Mouse (Mus musculus) forebrain, embryonic 15.5 days (tissue): ENCODE results near the gene Uhrf1. TPM values are rescaled to one million over a fixed set of nuclear protein-coding genes. Genes with fewer than 3 reads are reported as not detected.

ENCODE experiments used
- ATAC-seq: fragments of 200-750 bp; cut with Nextera tagmentation; replicated peaks from 2 replicates; pipeline ENCODE4 v1.8.0; 2017; ENCODE audit warnings: mild to moderate bottlenecking, moderate TSS enrichment, moderate library complexity
- H3K27ac ChIP-seq: fragments of 300-500 bp; sonication (generic); replicated peaks from 2 replicates; pipeline ENCODE4 v1.5.1; 2015; ENCODE audit warnings: mild to moderate bottlenecking, inconsistent platforms
- H3K27me3 ChIP-seq: fragments of 300-500 bp; sonication (generic); 2 replicates; pipeline ENCODE4 v1.6.1; 2015; ENCODE audit warnings: inconsistent platforms
- H3K36me3 ChIP-seq: fragments of 300-500 bp; sonication (generic); 2 replicates; pipeline ENCODE4 v1.6.1; 2015; ENCODE audit warnings: mild to moderate bottlenecking, inconsistent platforms
- H3K4me1 ChIP-seq: fragments of 300-500 bp; sonication (generic); 2 replicates; pipeline ENCODE4 v1.6.1; 2015; ENCODE audit warnings: inconsistent platforms
- H3K4me2 ChIP-seq: fragments of 300-500 bp; sonication (generic); replicated peaks from 2 replicates; pipeline ENCODE4 v1.6.1; 2015; ENCODE audit warnings: mild to moderate bottlenecking, inconsistent platforms
- H3K4me3 ChIP-seq: fragments of 300-500 bp; sonication (generic); 2 replicates; pipeline ENCODE4 v1.5.1; 2015; ENCODE audit warnings: mild to moderate bottlenecking, inconsistent platforms
- H3K9ac ChIP-seq: fragments of 300-500 bp; sonication (generic); replicated peaks from 2 replicates; pipeline ENCODE4 v1.6.1; 2015; ENCODE audit warnings: mild to moderate bottlenecking, inconsistent platforms
- H3K9me3 ChIP-seq: fragments of 300-500 bp; sonication (generic); 2 replicates; pipeline ENCODE4 v1.6.1; 2016; ENCODE audit warnings: inconsistent platforms
- WGBS: fragments of 180-500 bp; shearing (Covaris S2); methylation state at CpG from one replicate; pipeline ENCODE4 v1.1.7; 2015; ENCODE audit warnings: mixed read lengths; 5-methylcytosine and 5-hydroxymethylcytosine counted together
- polyA plus RNA-seq: library from polyadenylated mRNA; unstranded; fragments of >200 nt; fragmentation: Nextera tagmentation; extraction: Ambion mirVana; gene quantifications from 2 replicates; pipeline ENCODE4 v1.2.1, GENCODE M21; 2015

Uhrf1 gene
- polyA plus RNA-seq, 1 experiment from 2014 or later, result 55.6 TPM

DNA sequence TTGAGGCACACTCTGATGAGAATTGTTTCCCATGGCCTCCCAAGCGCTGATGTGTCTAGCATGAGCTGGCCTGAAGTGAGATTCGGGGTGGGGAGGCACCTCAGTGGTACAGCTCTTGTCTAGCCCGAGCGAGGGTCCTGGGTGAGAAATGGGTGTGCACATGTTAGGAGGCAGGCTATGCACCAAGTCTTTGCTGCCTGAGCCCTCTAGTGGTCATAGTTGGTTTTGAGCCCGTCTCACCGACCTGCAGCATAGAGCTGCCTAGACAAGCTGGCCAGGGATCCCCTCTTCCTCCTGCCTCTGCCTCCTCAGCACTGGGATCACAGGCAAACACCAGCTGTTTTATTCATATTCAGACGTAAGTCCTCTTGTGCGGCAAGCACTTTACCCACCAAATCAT, 39.1 kb upstream of the Uhrf1 start:
- H3K4me3 ChIP-seq, result no peak overlapping the region
- peaks cover 47% of the 10 kb centered on the region for H3K4me1 ChIP-seq
- 18% methylated on average over 8 of the region's 8 CpGs for WGBS
- no peaks in the 10 kb centered on the region for H3K9me3 ChIP-seq
- no peaks in the 10 kb centered on the region for H3K27me3 ChIP-seq
- no peak overlapping the region for H3K27ac ChIP-seq
- no peak overlapping the region for H3K9ac ChIP-seq
- ATAC-seq, result peak; percentile 61
- no peak overlapping the region for H3K4me2 ChIP-seq
- peaks cover 47% of the 10 kb centered on the region for H3K36me3 ChIP-seq

DNA sequence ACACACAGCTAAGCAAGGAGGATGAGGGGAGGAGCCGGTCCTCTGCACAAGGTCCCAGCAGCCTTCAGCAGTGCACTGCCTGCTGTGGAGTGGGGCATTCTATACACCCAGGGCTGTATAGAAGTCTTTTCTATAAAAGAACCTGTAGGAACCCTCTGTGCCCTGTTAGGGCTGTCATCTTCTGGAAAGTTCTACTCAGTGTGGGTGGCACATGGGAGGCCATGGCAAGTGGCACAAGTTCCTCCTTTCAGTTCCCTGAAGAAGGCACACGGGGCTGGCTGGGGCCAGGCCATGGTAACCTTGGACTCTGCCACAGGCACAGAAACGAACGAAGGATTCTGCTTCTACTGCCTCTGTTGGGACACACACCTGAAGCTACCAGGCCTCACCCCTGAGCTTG, 38.1 kb upstream of the Uhrf1 start:
- Histone ChIP-seq H3K36me3 (peaks cover 37% of the 10 kb centered on the region), H3K9me3 (no peaks in the 10 kb centered on the region), H3K4me2 (no peak overlapping the region), H3K27me3 (no peaks in the 10 kb centered on the region), H3K27ac (no peak overlapping the region), H3K4me3 (no peak overlapping the region), H3K4me1 (peaks cover 46% of the 10 kb centered on the region), H3K9ac (no peak overlapping the region)
- 92% methylated on average over 4 of the region's 4 CpGs for WGBS
- no peak for ATAC-seq

DNA sequence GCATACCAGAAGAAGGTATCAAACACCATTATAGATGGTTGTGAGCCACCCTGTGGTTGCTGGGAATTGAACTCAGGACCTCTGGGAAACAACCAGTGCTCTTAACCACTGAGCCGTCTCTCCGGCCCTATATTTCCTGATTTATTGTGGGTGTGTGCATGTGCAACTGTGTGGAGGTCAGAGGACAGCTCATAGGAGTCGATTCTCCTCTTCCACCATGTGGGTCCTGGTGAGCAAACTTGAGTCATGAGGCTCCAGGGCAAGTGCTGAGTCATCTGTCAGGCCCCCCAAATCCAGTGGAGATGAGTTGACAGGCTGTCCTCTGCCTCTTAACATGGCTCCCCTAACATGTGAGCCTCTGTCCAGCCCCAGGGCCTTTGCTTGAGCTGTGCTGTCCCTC, 37.3 kb upstream of the Uhrf1 start:
- H3K27ac ChIP-seq, result no peak overlapping the region
- H3K36me3 ChIP-seq, result peaks cover 28% of the 10 kb centered on the region
- H3K4me2 ChIP-seq, result no peak overlapping the region
- H3K4me1 ChIP-seq, result peaks cover 37% of the 10 kb centered on the region
- H3K27me3 ChIP-seq, result no peaks in the 10 kb centered on the region
- no peaks in the 10 kb centered on the region for H3K9me3 ChIP-seq
- 93% methylated on average over 3 of the region's 3 CpGs for WGBS
- no peak overlapping the region for H3K4me3 ChIP-seq
- no peak for ATAC-seq
- H3K9ac ChIP-seq, result no peak overlapping the region

DNA sequence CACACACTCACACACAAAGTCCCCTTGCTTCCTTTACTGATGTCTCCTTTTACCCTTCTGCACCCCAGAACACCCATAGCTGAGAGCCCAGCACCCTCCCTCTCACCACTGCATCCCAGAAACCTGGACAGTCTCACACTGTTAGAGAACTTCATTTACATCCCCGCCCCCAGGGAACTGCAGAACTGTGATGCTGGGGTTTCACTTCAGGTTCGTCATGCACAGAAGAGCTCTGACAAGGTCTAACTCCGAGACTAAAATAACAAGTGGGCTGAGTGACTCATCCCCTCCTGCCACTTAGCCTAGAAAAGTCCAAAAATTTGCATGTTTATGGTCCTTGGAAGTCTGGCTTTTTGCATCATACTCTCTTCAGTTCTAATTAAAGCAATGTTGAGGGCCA, 36.9 kb upstream of the Uhrf1 start:
- H3K27me3 ChIP-seq, result no peaks in the 10 kb centered on the region
- H3K4me3 ChIP-seq, result no peak overlapping the region
- H3K9ac ChIP-seq, result no peak overlapping the region

DNA sequence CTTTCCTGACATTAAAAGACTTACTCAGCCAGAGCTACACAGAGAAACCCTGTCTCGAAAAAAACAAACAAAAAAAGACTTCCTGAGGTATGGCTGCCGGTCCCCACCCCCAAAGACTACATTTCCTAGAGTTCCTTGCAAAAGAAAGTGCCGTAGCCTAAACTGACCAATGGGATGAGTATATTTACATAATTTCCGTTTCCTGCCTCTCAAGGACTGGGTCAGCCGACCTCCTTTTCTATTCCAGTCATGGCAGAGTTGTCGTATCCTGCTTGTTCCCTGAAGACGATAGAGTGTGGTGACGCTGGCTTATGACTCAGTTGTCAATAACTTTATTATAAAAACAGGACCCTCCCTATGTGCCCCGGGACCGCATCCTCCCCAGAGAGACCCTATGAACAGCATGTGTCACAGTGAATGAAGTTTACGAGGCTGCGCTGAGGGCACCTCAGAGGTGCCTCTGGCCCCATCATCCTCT, 33.9 kb upstream of the Uhrf1 start:
- 17% methylated on average over 12 of the region's 12 CpGs for WGBS
- Histone ChIP-seq H3K9ac (peak overlapping the region; percentile 47), H3K4me2 (peak overlapping the region; percentile 78), H3K36me3 (0 out of 2 replicates have a peak, but pooled peaks cover 3% of the 10 kb centered on the region), H3K4me1 (peaks cover 12% of the 10 kb centered on the region), H3K27ac (peak overlapping the region; percentile 74), H3K27me3 (no peaks in the 10 kb centered on the region), H3K9me3 (no peaks in the 10 kb centered on the region), H3K4me3 (peak overlapping the region; percentile 42)
- ATAC-seq, result peak; percentile 88

More for the DNA sequence above, 36.9 kb upstream of the Uhrf1 start:
- no peak overlapping the region for H3K4me2 ChIP-seq
- no peak overlapping the region for H3K27ac ChIP-seq
- ATAC-seq, result no peak
- H3K36me3 ChIP-seq, result peaks cover 24% of the 10 kb centered on the region
- H3K4me1 ChIP-seq, result peaks cover 33% of the 10 kb centered on the region
- 61% methylated on average over 3 of the region's 3 CpGs for WGBS
- H3K9me3 ChIP-seq, result no peaks in the 10 kb centered on the region

DNA sequence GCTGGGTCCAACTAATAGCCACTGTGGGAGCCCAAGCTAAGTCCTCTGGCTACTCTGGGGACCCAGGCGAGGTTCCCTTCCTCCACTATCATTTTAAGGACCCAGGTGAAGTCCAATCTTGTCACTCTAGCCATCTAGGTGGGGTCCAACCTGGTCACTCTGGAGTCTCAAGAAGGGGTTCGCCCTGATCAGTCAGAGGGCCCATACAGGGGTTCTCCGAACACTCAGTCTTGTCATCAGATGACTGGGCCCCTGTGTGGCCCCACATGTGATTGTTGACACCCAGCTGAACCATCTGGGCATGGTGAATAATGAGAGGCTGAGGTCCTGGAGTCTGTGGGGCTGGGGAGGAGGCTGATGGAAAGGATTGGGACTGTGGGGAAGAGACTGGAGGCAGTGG, 33.4 kb upstream of the Uhrf1 start:
- Histone ChIP-seq H3K27me3 (no peaks in the 10 kb centered on the region), H3K36me3 (0 out of 2 replicates have a peak, but pooled peaks cover 3% of the 10 kb centered on the region), H3K4me1 (peaks cover 12% of the 10 kb centered on the region), H3K9me3 (no peaks in the 10 kb centered on the region), H3K4me3 (peak overlapping the region; percentile 42), H3K27ac (peak overlapping the region; percentile 74; the same call in 1 of the 2 replicates), H3K4me2 (peak overlapping the region; percentile 78), H3K9ac (peak overlapping the region; percentile 47)
- 73% methylated on average over 3 of the region's 3 CpGs for whole genome bisulfite sequencing
- peak; percentile 24; the same call in 1 of the 2 replicates for ATAC-seq

DNA sequence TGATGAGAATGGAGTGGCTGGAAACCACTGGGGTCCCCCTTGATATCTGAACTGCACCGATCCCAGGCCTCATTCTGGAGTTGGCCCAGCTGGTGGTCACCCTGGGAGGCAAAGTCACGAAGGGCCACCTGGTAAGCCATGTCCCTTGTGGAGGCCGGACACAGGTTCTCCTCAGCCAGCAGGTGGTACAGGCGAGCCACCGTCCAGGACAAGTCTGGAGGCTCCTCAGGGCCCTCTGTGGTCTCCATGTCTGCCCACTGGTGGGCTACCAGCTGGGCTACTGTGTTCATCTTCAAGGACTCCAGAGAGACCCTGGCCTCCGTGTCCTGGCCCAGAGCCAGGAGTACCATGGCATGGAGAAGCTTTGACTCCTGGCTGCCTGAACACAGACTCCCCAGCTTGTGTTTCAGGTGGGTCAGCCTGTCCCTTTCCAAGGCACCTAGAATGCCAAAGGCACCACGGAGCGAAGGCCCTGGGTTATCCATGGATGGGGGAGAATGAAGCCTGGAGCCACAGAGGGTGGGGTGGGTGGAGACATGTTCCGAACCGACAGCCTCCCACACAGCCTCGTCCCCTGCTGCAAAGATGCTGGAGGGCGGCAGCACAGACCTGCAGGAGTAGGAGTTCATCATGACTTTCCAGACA, 31.4 kb upstream of the Uhrf1 start:
- H3K4me1 ChIP-seq, result peaks cover 20% of the 10 kb centered on the region
- H3K4me3 ChIP-seq, result no peak overlapping the region
- no peak overlapping the region for H3K27ac ChIP-seq
- no peaks in the 10 kb centered on the region for H3K27me3 ChIP-seq
- no peaks in the 10 kb centered on the region for H3K9me3 ChIP-seq
- no peaks in the 10 kb centered on the region for H3K36me3 ChIP-seq
- ATAC-seq, result no peak
- 88% methylated on average over 12 of the region's 12 CpGs for WGBS
- no peak overlapping the region for H3K4me2 ChIP-seq
- H3K9ac ChIP-seq, result no peak overlapping the region

DNA sequence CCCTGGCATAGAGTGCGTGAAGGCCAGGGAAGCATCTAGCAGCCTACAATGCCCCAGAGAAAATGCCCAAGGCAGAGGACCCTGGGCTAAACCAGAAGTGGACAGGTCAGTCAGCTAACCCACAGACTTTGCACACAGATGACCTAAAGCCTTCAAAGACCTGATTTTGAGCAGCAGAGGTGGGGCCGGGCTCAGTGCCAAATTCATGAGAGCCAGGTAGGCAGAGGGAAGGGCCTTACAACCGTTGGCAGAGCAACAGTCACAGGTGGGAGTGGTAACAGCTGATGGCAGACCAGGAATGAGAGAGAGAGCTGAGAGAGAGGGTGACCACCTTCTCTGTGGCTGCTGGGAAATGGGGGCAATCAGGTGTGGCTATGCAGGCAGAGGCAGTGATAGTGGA, 30.5 kb upstream of the Uhrf1 start:
- no peak for ATAC-seq
- no peaks in the 10 kb centered on the region for H3K27me3 ChIP-seq
- no peak overlapping the region for H3K4me3 ChIP-seq
- H3K4me1 ChIP-seq, result peaks cover 26% of the 10 kb centered on the region
- H3K4me2 ChIP-seq, result no peak overlapping the region
- H3K9me3 ChIP-seq, result no peaks in the 10 kb centered on the region
- H3K9ac ChIP-seq, result no peak overlapping the region
- WGBS, result 79% methylated on average over 3 of the region's 3 CpGs
- H3K36me3 ChIP-seq, result no peaks in the 10 kb centered on the region
- no peak overlapping the region for H3K27ac ChIP-seq

DNA sequence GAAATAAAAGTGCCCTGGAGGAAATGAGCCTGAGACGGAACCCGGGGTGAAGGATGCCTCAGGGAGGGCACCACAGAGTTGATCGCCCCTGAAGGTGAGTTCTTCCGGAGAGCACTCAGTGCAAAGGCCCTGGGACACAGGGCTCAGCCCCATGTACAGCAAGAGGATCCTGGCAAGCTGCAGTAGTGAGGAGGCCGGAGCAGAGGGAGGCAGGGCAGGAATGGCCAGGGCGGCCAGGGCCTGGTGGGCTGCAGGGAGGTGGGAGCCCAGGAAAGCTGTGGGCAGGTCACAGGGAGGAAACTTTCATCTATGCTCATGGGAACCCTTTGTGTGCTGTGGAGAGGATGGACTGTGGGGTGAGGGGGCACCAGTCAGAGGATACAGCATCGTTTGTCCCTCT, 29.6 kb upstream of the Uhrf1 start:
- whole genome bisulfite sequencing, result 94% methylated on average over 7 of the region's 7 CpGs
- Histone ChIP-seq H3K27me3 (no peaks in the 10 kb centered on the region), H3K36me3 (no peaks in the 10 kb centered on the region), H3K4me2 (no peak overlapping the region), H3K4me3 (no peak overlapping the region), H3K4me1 (peaks cover 26% of the 10 kb centered on the region), H3K9me3 (no peaks in the 10 kb centered on the region), H3K9ac (no peak overlapping the region), H3K27ac (no peak overlapping the region)
- no peak for ATAC-seq

DNA sequence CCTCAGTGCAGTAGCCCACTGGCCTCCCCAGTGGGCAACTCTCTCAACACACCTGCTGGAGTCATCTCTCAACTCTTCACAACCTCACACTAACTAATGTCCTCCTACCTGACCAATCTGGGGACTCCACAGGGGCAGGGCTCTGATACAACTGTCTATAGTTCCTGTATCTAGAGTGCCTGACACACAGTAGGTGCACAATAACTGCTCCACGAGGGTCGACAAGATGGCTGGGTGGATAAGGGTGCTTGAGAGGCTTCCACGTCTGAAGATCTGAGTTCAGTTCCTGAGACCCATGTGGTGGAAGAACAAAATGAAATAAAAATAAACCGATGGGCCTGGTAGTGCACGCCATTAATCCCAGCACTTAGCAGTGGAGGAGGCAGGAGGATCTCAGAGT, 29.1 kb upstream of the Uhrf1 start:
- no peak overlapping the region for H3K4me3 ChIP-seq
- H3K4me1 ChIP-seq, result peaks cover 22% of the 10 kb centered on the region
- no peak overlapping the region for H3K9ac ChIP-seq
- H3K27me3 ChIP-seq, result no peaks in the 10 kb centered on the region
- H3K4me2 ChIP-seq, result no peak overlapping the region
- no peak for ATAC-seq
- 89% methylated on average over 5 of the region's 5 CpGs for WGBS
- no peak overlapping the region for H3K27ac ChIP-seq
- no peaks in the 10 kb centered on the region for H3K9me3 ChIP-seq
- no peaks in the 10 kb centered on the region for H3K36me3 ChIP-seq

DNA sequence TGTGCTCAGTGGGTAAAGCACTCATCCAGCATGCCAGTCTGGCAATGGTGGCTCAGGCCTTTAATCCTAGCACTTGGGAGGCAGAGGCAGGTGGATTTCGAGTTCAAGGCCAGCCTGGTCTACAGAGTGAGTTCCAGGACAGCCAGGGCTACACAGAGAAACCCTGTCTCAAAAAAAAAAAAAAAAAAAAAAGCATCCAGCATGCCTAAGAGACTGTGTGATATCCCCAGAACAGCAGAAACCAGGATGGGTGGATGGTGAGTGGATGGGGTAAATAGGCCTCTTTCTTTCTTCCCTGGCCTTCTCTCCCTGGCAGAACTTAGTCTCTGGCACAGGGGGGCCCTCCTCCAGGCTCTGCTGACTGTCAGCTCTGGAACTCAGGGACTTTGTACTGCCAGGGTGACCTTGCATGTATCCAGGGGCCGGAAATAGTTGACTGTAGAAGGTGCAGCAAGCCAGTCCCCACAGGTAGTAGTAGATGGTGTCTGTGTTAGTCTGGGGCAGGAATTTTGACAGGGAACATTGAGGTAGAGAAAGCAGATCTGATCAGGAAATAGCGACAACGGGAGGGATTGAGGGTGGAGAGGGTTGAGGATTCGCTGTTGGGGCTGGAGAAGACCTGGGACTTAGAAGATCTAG, 27.2 kb upstream of the Uhrf1 start:
- 30% methylated on average over 5 of the region's 5 CpGs for WGBS
- peak overlapping the region; percentile 48 for H3K4me3 ChIP-seq
- ATAC-seq, result peak; percentile 21; the same call in 1 of the 2 replicates

DNA sequence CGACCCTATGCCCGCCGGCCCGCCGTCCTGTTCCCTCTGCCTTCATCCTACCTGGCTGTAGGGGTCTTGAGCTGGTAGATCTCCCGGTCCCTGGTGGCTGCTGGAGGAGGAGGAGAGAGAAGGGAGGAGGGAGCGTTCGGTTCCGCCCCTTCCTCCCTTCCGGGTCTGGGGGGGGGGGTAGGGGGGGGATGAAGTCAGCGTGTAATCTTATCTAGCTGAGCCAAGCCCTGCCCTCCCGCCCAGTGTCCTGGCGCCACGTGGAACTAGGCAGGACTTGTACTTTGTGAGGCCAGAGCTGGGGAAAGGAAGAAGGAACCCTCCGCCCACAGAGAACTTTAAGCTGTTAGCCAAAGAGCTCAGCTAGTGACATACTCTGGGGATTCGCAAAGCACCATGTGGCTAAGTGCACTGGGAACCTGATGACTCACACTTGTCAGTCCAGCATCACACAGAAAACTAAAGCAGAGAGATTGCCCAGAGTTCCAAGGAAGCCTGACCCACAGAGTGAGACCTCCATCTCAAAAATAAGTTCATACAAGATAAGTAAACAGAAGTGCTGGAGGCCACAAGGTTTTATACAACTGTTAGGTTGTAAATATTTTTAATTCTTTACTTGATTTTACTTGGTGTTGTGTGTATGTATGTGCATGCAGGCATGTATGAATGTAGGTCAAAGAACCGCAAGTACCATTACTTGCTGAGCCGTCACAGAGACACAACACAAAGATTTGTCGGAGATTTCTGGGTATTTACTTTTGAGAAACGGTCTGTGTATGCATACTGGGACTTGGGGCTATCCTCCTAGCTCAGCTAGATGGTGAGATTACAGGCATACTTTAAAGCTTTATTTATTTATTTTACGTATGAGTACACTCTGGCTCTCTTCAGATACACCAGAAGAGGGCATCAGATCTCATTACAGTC, 26.2 kb upstream of the Uhrf1 start, which contains the start of gene Ticam1:
Gene Ticam1 (minus strand): TSS at position 144 of the 924 bp plus-strand sequence.
- Histone ChIP-seq H3K4me1 (peaks cover 14% of the 10 kb centered on the region), H3K4me3 (peak within 1 kb of the TSS; percentile 48), H3K27me3 (no peaks in the 10 kb centered on the region), H3K36me3 (no peaks in the 10 kb centered on the region), H3K4me2 (peak within 1 kb of the TSS; percentile 68), H3K27ac (peak within 1 kb of the TSS; percentile 35; the same call in 1 of the 2 replicates), H3K9me3 (no peaks in the 10 kb centered on the region), H3K9ac (peak within 1 kb of the TSS; percentile 52)
- ATAC-seq, result peak; percentile 83
- 6% methylated on average over 17 of the region's 21 CpGs for WGBS

More for the DNA sequence above, 27.2 kb upstream of the Uhrf1 start:
- Histone ChIP-seq H3K27ac (no peak overlapping the region), H3K9ac (peak overlapping the region; percentile 52), H3K4me1 (peaks cover 14% of the 10 kb centered on the region), H3K9me3 (no peaks in the 10 kb centered on the region), H3K36me3 (no peaks in the 10 kb centered on the region), H3K4me2 (peak overlapping the region; percentile 68), H3K27me3 (no peaks in the 10 kb centered on the region)
